Mouse (Mus musculus) hindbrain, embryonic 10.5 days (tissue): ENCODE data around the gene Shc4. TPM values are rescaled to one million over a fixed set of nuclear protein-coding genes. Genes with fewer than 3 reads are reported as not detected.

Experiments used
- DNase-seq: peaks from one replicate; pipeline ENCODE4 v3.0.0-alpha.2; 2017; ENCODE audit warnings: low spot score
- H3K27ac ChIP-seq: fragments of 300-500 bp; sonication (generic); 2 replicates; pipeline ENCODE4 v1.5.1; 2016; ENCODE audit warnings: mild to moderate bottlenecking, moderate library complexity
- H3K27me3 ChIP-seq: fragments of 300-500 bp; sonication (generic); 2 replicates; pipeline ENCODE4 v1.6.1; 2016; ENCODE audit warnings: mild to moderate bottlenecking; ENCODE audit not compliant: poor library complexity, insufficient read depth, severe bottlenecking
- H3K36me3 ChIP-seq: fragments of 300-500 bp; sonication (generic); 2 replicates; pipeline ENCODE4 v1.6.1; 2016; ENCODE audit warnings: mild to moderate bottlenecking, moderate library complexity
- H3K4me1 ChIP-seq: fragments of 300-500 bp; sonication (generic); replicated peaks from 2 replicates; pipeline ENCODE4 v1.6.1; 2016; ENCODE audit warnings: mild to moderate bottlenecking
- H3K4me3 ChIP-seq: fragments of 300-500 bp; sonication (generic); 2 replicates; pipeline ENCODE4 v1.5.1; 2016; ENCODE audit warnings: mild to moderate bottlenecking, moderate library complexity
- H3K9me3 ChIP-seq: fragments of 300-500 bp; sonication (generic); 2 replicates; pipeline ENCODE4 v1.6.1; 2016; ENCODE audit warnings: mild to moderate bottlenecking, moderate library complexity
- WGBS: fragments of 180-500 bp; shearing (Covaris S2); methylation state at CpG from one replicate; pipeline ENCODE4 v1.1.7; 2016; 5-methylcytosine and 5-hydroxymethylcytosine counted together
- polyA plus RNA-seq: library from polyadenylated mRNA; unstranded; fragments of >200 nt; fragmentation: Nextera tagmentation; extraction: Ambion mirVana; gene quantifications from 2 replicates; pipeline ENCODE4 v1.2.1, GENCODE M21; 2016

Shc4 gene
- polyA plus RNA-seq, 1 experiment from 2014 or later: 1.2 TPM

DNA sequence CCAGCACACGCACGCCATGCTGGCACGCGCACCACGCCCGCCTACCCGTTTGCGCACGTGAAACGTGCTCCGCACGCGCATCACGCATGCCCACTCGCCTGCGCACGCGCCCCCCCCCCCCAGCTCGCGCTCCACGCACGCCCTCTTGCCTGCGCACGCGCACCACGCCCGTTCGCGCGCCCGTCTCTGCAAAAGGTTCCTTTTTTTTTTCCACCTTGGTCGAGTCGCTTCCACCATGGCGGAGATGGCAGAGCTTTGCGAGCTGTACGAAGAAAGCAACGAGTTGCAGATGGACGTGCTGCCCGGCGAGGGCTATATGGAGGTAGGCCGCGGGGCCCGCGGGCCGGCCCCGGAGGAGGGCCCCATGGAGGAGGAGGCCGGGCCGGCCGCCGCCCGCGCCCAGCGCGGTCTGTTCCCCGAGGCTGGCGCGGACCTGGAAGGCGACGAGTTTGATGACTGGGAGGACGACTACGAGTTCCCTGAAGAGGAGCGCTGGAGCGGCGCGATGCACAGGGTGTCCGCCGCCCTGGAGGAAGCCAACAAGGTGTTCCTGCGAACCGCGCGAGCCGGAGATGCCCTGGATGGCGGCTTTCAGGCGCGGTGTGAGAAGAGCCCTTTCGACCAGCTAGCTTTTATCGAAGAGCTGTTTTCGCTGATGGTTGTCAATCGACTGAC, 50.9 kb downstream of the Shc4 start, which contains the start of gene Eid1:
Gene Eid1 (plus strand): TSS at position 139 of the 675 bp plus-strand sequence.
- H3K4me3 ChIP-seq: peak within 1 kb of the TSS; percentile 84
- H3K27me3 ChIP-seq: no peaks in the 10 kb centered on the region
- WGBS: under 1% methylated on average over 69 of the region's 79 CpGs
- peak within 1 kb of the TSS; percentile 96 for H3K27ac ChIP-seq
- no peaks in the 10 kb centered on the region for H3K9me3 ChIP-seq
- H3K36me3 ChIP-seq: no peaks in the 10 kb centered on the region
- peaks cover 21% of the 10 kb centered on the region for H3K4me1 ChIP-seq
- DNase-seq: peak; percentile 86

DNA sequence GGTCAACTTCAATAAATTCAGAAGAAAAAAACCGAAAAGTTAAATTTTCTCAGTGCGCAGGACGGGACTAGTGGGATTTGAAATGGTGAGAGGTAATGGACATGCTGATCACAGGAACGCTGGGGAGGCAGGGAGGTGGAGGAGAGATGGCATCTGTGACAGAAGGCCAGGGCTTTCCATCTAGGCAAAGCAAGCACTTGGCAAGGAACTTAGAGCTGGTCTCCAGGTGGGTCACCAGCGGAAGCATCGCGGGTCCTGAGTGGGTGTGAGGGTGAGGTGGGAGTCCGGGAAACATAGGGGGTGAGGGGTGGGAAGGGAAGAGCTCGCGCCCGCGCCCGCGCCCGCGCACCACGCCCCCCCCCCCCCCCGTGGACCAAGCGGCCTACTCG, 51.4 kb downstream of the Shc4 start:
- Histone ChIP-seq H3K36me3 (no peaks in the 10 kb centered on the region), H3K27me3 (no peaks in the 10 kb centered on the region), H3K4me3 (peak overlapping the region; percentile 84), H3K27ac (peak overlapping the region; percentile 96), H3K4me1 (peaks cover 21% of the 10 kb centered on the region), H3K9me3 (no peaks in the 10 kb centered on the region)
- WGBS: 18% methylated on average over 15 of the region's 20 CpGs
- DNase-seq: no peak

DNA sequence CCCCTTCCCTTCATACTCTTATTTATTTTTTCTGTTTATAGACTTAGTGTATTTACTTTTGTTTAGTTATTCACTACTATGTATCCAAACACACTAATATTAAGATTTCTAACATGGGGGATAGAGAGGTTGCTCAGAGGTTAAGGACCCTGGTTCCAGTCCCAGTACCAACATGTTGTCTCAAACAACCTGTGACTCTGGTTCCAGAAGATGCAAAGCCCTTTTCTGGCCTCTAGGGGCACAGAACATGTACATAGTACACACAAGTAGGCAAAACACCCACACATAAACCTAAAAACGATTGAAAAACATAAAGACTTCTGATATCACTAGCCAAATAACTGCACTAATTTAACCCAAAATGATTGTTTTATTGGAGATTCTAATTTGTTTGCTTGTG, 53.1 kb downstream of the Shc4 start:
- no peak overlapping the region for H3K4me3 ChIP-seq
- no peaks in the 10 kb centered on the region for H3K27me3 ChIP-seq
- H3K27ac ChIP-seq: no peak overlapping the region
- H3K9me3 ChIP-seq: no peaks in the 10 kb centered on the region
- DNase-seq: no peak
- peaks cover 21% of the 10 kb centered on the region for H3K4me1 ChIP-seq
- WGBS: 68% methylated on average over 1 of the region's 1 CpGs
- no peaks in the 10 kb centered on the region for H3K36me3 ChIP-seq

DNA sequence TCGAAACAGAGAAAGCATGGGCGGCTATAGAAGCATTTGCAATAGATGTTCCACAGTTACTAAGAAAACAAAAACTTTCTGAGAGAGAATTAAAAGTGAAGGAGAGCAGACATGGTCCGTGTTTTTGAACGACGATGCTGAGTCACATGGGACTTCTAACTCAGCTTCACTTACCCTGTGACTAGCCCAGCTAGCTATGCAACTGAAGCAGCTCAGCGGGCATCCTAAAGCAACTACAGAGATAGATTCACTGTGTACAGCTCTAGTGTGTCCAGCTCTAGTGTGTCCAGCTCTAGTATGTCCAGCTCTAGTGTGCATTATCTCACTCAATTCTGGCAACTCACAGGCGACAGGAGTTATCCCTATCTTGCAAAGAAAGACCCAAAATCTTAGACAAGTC, 56.2 kb downstream of the Shc4 start:
- H3K9me3 ChIP-seq: no peaks in the 10 kb centered on the region
- H3K36me3 ChIP-seq: no peaks in the 10 kb centered on the region
- H3K27ac ChIP-seq: no peak overlapping the region
- WGBS: 88% methylated on average over 7 of the region's 7 CpGs
- no peak for DNase-seq
- no peak overlapping the region for H3K4me3 ChIP-seq
- H3K27me3 ChIP-seq: no peaks in the 10 kb centered on the region
- peaks cover 3% of the 10 kb centered on the region; the same call in 1 of the 2 replicates for H3K4me1 ChIP-seq

DNA sequence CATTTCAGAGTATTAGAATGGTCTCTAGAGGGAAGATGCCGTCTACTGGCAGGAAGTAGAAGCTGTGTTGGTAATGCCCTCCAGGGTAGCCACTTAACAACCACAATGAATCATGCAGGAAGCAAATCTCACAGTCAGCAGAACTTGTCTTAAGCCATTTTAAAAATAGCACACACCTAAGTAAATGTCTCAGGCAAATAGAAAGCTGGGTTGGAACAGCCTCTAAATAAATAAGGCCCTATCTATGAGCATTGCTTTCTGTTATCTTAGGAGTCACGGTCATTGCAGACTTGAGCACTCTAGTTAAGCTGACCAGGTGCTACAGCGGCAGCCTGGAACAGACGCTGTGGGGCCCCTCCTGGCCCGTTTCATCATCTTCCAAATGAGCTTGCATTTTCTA, 56.8 kb downstream of the Shc4 start:
- WGBS: 78% methylated on average over 5 of the region's 5 CpGs
- no peak overlapping the region for H3K4me3 ChIP-seq
- no peak overlapping the region for H3K27ac ChIP-seq
- DNase-seq: no peak
- no peaks in the 10 kb centered on the region for H3K27me3 ChIP-seq
- H3K9me3 ChIP-seq: no peaks in the 10 kb centered on the region
- H3K4me1 ChIP-seq: no peaks in the 10 kb centered on the region
- no peaks in the 10 kb centered on the region for H3K36me3 ChIP-seq

- no peaks in the 10 kb centered on the region for H3K9me3 ChIP-seq
- H3K27ac ChIP-seq: no peak overlapping the region
- H3K4me1 ChIP-seq: no peaks in the 10 kb centered on the region
- WGBS: 90% methylated on average over 4 of the region's 4 CpGs
- H3K27me3 ChIP-seq: no peaks in the 10 kb centered on the region
- no peaks in the 10 kb centered on the region for H3K36me3 ChIP-seq
- H3K4me3 ChIP-seq: no peak overlapping the region
- no peak for DNase-seq
Observed at GRCm38 (mm10) chr2:125666668-125667067, 57.3 kb downstream of the Shc4 start.

- WGBS: 87% methylated on average over 4 of the region's 4 CpGs
- Histone ChIP-seq H3K36me3 (no peaks in the 10 kb centered on the region), H3K27ac (no peak overlapping the region), H3K27me3 (peaks cover 5% of the 10 kb centered on the region; the same call in 1 of the 2 replicates), H3K9me3 (no peaks in the 10 kb centered on the region), H3K4me3 (no peak overlapping the region), H3K4me1 (peaks cover under 1% of the 10 kb centered on the region)
- no peak for DNase-seq
Observed at GRCm38 (mm10) chr2:125665909-125666308, 58.0 kb downstream of the Shc4 start.

GRCm38 (mm10) chr2:125665213-125665612, 58.7 kb downstream of the Shc4 start:
- no peaks in the 10 kb centered on the region for H3K36me3 ChIP-seq
- H3K4me1 ChIP-seq: peaks cover 8% of the 10 kb centered on the region
- no peak overlapping the region for H3K27ac ChIP-seq
- no peak for DNase-seq
- peaks cover 10% of the 10 kb centered on the region; the same call in 1 of the 2 replicates for H3K27me3 ChIP-seq
- no peaks in the 10 kb centered on the region for H3K9me3 ChIP-seq
- 88% methylated on average over 5 of the region's 5 CpGs for WGBS
- H3K4me3 ChIP-seq: no peak overlapping the region

GRCm38 (mm10) chr2:125662517-125662916, 61.4 kb downstream of the Shc4 start:
- 89% methylated on average over 3 of the region's 3 CpGs for WGBS

DNA sequence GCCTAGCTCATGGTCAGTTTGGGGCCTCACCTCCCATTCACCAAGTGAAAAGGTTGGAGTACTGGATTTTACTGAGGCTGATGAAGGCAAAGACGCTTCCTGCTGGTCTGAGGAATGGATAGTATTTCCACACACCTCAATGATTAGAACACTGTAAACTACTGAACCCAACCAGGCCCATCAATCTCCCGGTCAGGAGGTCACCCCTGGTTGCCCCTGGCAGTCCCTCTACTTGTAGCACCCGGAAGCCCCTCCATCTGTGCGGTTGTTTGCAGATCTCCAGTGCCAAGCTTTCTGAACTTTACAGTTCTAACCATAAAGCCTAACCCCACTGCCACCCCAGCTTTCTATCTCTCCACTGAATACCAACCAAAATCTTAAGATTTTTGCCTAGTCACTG, 62.8 kb downstream of the Shc4 start:
- H3K9me3 ChIP-seq: no peaks in the 10 kb centered on the region
- peak overlapping the region; percentile 36 for H3K4me3 ChIP-seq
- no peak for DNase-seq
- H3K27me3 ChIP-seq: peaks cover 10% of the 10 kb centered on the region; the same call in 1 of the 2 replicates
- no peaks in the 10 kb centered on the region for H3K36me3 ChIP-seq
- peak overlapping the region; percentile 35; the same call in 1 of the 2 replicates for H3K27ac ChIP-seq
- 76% methylated on average over 4 of the region's 4 CpGs for WGBS
- H3K4me1 ChIP-seq: peaks cover 8% of the 10 kb centered on the region

More at GRCm38 (mm10) chr2:125662517-125662916, 61.4 kb downstream of the Shc4 start:
- Histone ChIP-seq H3K27ac (no peak overlapping the region), H3K4me3 (no peak overlapping the region), H3K36me3 (no peaks in the 10 kb centered on the region), H3K27me3 (peaks cover 10% of the 10 kb centered on the region; the same call in 1 of the 2 replicates), H3K4me1 (peaks cover 8% of the 10 kb centered on the region), H3K9me3 (no peaks in the 10 kb centered on the region)
- DNase-seq: no peak

GRCm38 (mm10) chr2:125660537-125661130, 63.3 kb downstream of the Shc4 start:
- Histone ChIP-seq H3K9me3 (no peaks in the 10 kb centered on the region), H3K27ac (peak overlapping the region; percentile 35), H3K4me1 (peaks cover 8% of the 10 kb centered on the region), H3K4me3 (peak overlapping the region; percentile 36), H3K27me3 (peaks cover 10% of the 10 kb centered on the region; the same call in 1 of the 2 replicates), H3K36me3 (no peaks in the 10 kb centered on the region)
- WGBS: 37% methylated on average over 20 of the region's 20 CpGs
- DNase-seq: no peak

DNA sequence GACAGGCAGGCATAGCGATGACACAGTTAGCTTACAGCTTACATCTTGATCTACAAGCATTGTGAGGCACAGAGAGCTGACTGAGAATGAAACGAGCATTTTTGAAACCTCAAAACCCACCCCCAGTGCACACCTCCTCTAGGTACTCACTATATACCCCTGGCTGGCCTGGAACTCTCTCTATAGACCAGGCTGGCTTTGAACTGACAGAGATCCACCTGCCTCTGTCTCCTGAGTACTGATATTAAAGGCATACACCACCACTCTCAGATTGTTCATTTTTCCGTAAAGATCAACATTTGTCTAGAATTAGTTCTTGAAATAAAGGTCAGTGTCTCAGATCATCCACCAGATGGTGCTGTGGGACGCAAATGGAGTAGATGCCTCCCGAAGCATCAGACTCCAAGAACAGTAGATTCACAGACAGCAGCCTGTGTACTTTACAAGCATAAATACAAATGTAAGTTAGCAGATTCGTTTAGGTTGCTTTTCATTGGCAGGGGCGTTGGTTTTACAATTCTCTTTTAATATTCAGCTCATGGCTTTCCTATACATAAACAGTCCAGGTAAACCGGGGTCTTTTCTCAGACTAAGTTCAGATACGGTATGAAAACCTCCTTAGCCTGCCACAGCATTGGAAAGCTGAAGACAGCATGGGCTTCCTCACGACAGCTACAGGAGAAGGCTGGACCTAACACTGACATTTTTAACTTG, 64.0 kb downstream of the Shc4 start:
- Histone ChIP-seq H3K4me3 (peak overlapping the region; percentile 36), H3K9me3 (no peaks in the 10 kb centered on the region), H3K4me1 (peaks cover 8% of the 10 kb centered on the region), H3K36me3 (no peaks in the 10 kb centered on the region), H3K27me3 (peaks cover 10% of the 10 kb centered on the region; the same call in 1 of the 2 replicates), H3K27ac (peak overlapping the region; percentile 35; the same call in 1 of the 2 replicates)
- WGBS: 21% methylated on average over 10 of the region's 10 CpGs
- peak; percentile 64 for DNase-seq

- no peak for DNase-seq
- 91% methylated on average over 9 of the region's 9 CpGs for WGBS
- Histone ChIP-seq H3K9me3 (no peaks in the 10 kb centered on the region), H3K27me3 (0 out of 2 replicates have a peak, but pooled peaks cover under 1% of the 10 kb centered on the region), H3K36me3 (no peaks in the 10 kb centered on the region), H3K27ac (no peak overlapping the region), H3K4me3 (no peak overlapping the region), H3K4me1 (peaks cover 7% of the 10 kb centered on the region)
Observed at GRCm38 (mm10) chr2:125655391-125655790, 68.6 kb downstream of the Shc4 start.
